8 mouse cellular contexts compared by ENCODE assay signal in genomic region chr19:60466953-60467570, GRCm38 (mm10). TPM values are rescaled to one million over a fixed set of nuclear protein-coding genes. Genes with fewer than 3 reads are reported as not detected.
DNase-seq lines count a peak whose midpoint lies in the region; ATAC-seq lines count a peak whose summit lies in the region.
"Had no signal": no experiment of that assay in that cellular context is flagged by ENCODE, and none has a peak within 500 bp of the region (broad histone marks: within the 10 kb centered on the region; RNA-seq: fewer than 3 reads in every experiment).

No protein-coding gene starts in this region.

- no peaks in the 10 kb centered on the region for H3K9me3 ChIP-seq in intestine, embryonic 14.5 days (ENCODE audit: control insufficient read depth, low read length)
- no peaks in the 10 kb centered on the region for H3K9me3 ChIP-seq in midbrain, embryonic 10.5 days (replicated peaks)

- peak overlapping the region; percentile 42 for H3K4me2 ChIP-seq in intestine, embryonic 14.5 days (ENCODE audit: low read length)

- no peaks in the 10 kb centered on the region for H3K36me3 ChIP-seq in intestine, embryonic 14.5 days (ENCODE audit: control insufficient read depth, insufficient read depth, low read length)
- no peaks in the 10 kb centered on the region for H3K36me3 ChIP-seq in midbrain, embryonic 10.5 days

- peak; percentile 60 to 63 for DNase-seq in adrenal gland, adult 18-20 months (ENCODE audit: low spot score in 2 of 2)
- DNase-seq in cerebellum, postnatal 36 days = peak; percentile 66 to 70
- peak; percentile 13 to 18 for DNase-seq in gastrocnemius, adult 8-10 months (ENCODE audit: low spot score in 2 of 2)
- peak; percentile 70 for DNase-seq in intestine, embryonic 14.5 days (ENCODE audit: low spot score)
- peak; percentile 88 for DNase-seq in left cerebral cortex, postnatal 4 days
- DNase-seq in midbrain, embryonic 10.5 days (ENCODE audit: low spot score) = peak; percentile 80
- DNase-seq in skeletal muscle tissue, adult 2 months (ENCODE audit: low read depth, low spot score) = peak; percentile 2

- H3K4me1 ChIP-seq in intestine, embryonic 14.5 days (replicated peaks; ENCODE audit: control insufficient read depth, insufficient read depth, low read length) = peaks cover 8% of the 10 kb centered on the region; the same call in 1 of the 2 replicates
- peaks cover 29% of the 10 kb centered on the region for H3K4me1 ChIP-seq in midbrain, embryonic 10.5 days

- H3K27ac ChIP-seq in intestine, embryonic 14.5 days (ENCODE audit: low read depth) = no peak overlapping the region
- H3K27ac ChIP-seq in midbrain, embryonic 10.5 days (replicated peaks) = no peak overlapping the region
- H3K27ac ChIP-seq: macrophage had no signal

- intact Hi-C loops in left cerebral cortex, postnatal 4 days (cut with DNase I) = no loop called here

- H3K4me3 ChIP-seq in intestine, embryonic 14.5 days (ENCODE audit: low read depth, low read length) = peak overlapping the region; percentile 18; the same call in 1 of the 2 replicates
- H3K4me3 ChIP-seq in midbrain, embryonic 10.5 days = peak overlapping the region; percentile 51

- 4% methylated on average over 41 of the region's 41 CpGs for WGBS in intestine, embryonic 14.5 days
- WGBS in midbrain, embryonic 10.5 days = 2% methylated on average over 41 of the region's 41 CpGs

- ATAC-seq in intestine, embryonic 14.5 days (replicated peaks; ENCODE audit: low FRiP score, low TSS enrichment, low read depth) = no peak

- no peak overlapping the region for H3K9ac ChIP-seq in intestine, embryonic 14.5 days (ENCODE audit: low read length)

- H3K27me3 ChIP-seq in intestine, embryonic 14.5 days (replicated peaks; ENCODE audit: control insufficient read depth, insufficient read depth, low read length) = peaks cover 46% of the 10 kb centered on the region
- H3K27me3 ChIP-seq in midbrain, embryonic 10.5 days (ENCODE audit: low read depth, poor library complexity, severe bottlenecking) = peaks cover 55% of the 10 kb centered on the region

RNA-seq across cellular contexts. Expression of gene Prlhr, which starts 1.0 kb away (rescaled TPM):
- total RNA-seq in adrenal gland, adult 18-20 months (2021) = under 1 TPM; 0.80 to 0.96 TPM
- total RNA-seq in gastrocnemius, adult 8-10 months (2022) = not detected
- polyA plus RNA-seq in intestine, embryonic 14.5 days (2014; fragmentation: Nextera tagmentation; extraction: Ambion mirVana) = not detected in 2 replicates
- under 1 TPM; 0.44 to 0.48 TPM for total RNA-seq in left cerebral cortex, postnatal 4 days (2021)
- not detected in 2 replicates for polyA plus RNA-seq in midbrain, embryonic 10.5 days (2016; fragmentation: Nextera tagmentation; extraction: Ambion mirVana)
- polyA plus RNA-seq: macrophage had no signal

Comparison
In these comparisons a context has a peak if more than half of its experiments do, and no peak if none do; other contexts are left out.
1. DNase-seq: peak in every context shown above with its lines; median percentile 88 in left cerebral cortex, postnatal 4 days; 80 in midbrain, embryonic 10.5 days; 70 in intestine, embryonic 14.5 days; 68 in cerebellum, postnatal 36 days; 62 in adrenal gland, adult 18-20 months; 16 in gastrocnemius, adult 8-10 months; 2 in skeletal muscle tissue, adult 2 months.